Mouse (Mus musculus): ENCODE measurements around the gene P2rx7.

Gene P2rx7

DNA sequence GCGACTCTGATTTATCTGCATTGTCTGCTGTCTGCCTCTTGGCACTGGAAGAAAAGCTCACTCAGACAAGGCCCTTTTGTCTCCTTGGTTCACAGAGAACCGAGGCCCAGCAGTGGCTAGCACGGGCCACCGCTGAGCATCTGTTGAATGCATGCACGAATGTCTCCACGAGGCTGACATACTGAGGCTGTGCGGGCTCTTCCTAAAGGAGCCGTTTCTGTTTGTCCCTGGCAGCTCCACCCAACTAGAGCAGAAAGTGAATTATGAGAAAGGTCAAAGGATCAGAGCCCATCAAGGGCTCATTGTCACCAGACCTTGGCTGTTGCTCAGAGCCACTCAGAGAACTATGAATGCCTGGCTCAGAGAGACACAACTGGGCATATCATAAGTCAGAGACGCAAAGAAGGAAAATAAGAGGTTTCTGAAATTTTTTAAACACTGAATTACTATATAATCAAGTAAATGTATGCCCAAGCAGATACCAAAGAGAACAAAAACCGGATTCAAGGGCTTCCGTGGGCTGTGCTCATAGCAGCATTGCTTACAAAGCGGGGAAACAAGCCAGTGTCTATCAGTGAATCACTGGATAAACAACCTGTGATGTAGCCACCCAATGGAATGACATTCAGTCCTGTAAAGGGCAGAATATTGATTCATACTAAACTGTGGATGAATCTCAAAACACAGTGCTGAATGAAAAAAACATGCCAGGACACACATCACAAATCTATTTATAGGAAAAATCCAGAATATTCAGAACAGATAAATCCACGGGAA, 49.9 kb downstream of the P2rx7 start:
- peak; percentile 48 for DNase-seq (ENCODE audit: low spot score)

DNA sequence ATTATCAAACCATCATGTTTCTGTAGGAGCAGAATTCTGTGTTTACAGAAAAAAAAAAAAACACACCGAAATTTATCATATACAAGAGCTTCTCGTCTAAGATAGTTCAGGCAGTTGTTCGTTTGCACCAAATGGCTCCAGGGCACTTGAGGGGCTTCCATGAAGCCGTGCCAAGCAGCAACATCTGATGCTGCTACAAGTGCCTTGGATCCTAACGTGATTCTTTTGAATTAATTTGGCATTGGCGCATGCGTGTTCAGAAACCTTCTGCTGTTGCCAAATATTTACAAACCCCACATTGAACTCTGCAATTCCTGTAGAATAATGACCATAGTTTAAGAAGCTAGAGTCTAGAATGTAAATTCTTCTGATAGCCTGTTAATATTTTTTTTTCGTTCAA, 51.8 kb downstream of the P2rx7 start:
- no peak for DNase-seq (ENCODE audit: low spot score)

DNA sequence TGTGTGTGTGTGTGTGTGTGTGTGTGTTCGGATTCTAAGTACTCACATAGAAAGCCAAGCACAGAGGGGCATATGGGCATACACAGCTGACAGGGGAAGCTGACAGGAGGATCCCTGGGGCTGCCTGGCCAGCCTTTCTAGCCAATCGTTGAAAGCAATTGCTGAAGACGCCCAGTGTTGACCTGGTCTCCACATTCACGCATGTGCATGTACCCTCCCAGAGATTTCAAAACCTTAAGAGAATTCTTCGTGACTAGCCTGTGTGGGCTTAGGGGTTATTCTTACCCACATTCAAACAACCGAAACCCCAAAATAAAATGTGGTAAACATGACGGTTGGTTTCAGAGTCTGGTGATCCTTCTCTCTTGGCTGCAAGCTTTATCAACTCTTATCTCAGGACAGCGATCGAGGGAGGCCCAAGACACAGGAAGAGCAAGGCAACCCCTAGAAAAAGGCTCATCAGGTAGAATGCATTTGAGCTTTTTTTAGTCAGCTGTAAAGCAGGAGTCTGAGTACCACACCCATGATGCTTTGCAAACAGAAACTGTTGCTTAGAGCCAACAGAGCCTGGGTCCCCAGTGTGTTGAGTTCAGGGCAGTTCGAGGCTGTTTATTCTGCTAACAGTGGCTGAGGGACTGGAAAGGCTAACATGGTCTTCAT, 54.5 kb downstream of the P2rx7 start:
- no peak for DNase-seq (ENCODE audit: low spot score)

DNA sequence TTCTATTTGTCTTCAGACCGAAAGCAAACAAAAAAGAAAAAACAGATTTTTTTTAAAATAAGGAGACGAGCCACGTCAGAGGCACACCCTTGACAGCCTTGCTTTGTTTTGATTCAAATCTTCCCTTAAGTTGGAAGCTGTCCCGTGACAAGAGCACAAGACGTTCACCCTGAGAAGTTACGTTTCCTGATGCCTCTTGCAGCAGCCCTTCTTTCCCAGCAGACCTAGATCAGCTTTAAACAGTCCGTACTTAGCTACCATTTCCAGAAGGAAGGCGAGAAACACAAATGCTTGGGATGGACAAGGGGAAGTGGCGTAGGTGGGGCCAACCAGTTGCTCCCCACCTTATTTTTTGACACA, 55.0 kb downstream of the P2rx7 start:
- DNase-seq (ENCODE audit: low spot score), result no peak

DNA sequence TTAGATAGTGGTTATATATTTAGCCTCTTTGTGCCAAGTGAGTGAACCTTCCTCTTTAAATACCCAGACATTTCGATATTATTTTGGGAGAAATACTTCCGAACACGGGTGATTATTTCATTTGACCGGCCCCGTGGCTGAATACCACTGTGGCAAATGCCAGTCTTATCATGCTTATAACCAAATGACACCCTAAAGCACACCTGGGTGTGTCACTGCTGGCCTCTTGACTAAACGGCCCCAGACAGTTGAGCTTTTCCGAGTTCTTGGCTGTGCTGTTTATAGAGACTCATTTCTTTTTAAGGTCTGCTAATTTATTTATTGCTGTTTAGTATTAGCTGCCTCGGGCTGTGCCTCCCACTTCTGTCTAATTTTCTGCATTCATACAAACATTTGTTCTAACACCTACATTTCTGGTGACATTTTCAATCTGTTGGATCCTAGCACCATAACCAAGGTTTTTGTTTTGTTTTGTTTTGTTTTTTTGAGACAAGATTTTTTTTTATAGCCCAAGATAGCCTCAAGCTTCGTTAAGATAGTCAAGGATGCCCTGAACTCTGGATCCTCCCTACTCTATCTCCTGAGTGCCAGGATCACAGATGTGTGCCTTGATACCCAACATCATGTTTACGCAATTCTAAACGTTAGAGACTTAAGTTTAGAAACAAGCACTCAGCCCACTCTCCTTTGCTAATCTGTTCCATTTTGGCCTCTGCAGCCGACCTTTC, 56.6 kb downstream of the P2rx7 start:
- no peak for DNase-seq (ENCODE audit: low spot score)

DNA sequence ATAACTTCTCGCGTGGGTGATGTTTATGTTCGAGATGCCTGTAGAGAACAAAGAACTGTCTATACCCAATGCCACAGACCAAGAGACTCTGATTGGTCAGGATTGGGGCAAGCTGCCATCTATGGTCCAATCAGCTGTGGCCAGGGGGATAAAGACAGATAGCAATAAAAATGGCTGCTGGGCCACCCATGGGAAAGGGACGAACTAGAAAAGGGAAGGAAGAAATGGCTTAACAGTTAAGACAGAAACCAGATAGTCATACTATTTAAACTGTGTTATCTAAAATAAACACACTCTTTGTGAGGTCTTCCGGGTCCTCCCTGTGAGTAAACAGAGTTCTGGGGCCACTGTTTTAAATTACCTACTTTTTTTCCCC, 57.1 kb downstream of the P2rx7 start:
- DNase-seq (ENCODE audit: low spot score), result no peak

DNA sequence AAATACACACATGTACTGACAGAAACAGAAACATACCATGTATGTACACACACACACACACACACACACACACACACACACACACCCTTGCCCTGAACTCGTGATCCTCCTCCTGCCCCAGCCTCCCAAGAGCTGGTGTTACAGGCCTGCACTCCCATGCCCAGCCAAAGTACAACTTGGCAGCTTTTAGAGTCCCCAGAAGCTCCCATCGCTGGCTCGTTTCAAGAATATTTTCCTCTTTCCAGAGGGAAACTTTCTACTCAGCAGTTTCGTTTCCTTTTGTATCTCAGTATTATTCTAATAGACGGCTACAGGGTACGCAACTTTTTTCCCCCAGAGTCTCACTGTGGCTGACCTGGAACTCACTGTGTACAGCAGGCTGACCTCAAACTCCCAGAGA, 58.4 kb downstream of the P2rx7 start:
- no peak for DNase-seq (ENCODE audit: low spot score)

DNA sequence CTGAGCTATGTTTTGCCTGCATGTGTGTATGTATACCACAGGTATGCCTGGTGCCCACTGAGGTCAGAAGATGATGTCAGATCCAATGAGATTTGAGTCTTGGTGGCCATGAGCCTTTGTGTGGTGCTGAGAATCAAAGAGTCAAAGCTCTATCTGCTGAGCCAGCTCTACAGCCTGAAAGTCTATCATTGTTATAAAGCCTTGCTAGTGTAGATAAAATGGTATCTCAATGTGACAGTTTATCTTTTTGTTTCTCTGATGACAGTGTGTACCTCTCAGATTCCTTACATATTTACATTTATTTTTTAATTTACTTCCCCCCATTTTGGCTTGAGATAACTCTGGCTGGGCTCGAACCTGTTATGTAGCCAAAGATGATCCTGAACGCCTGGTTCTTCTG, 59.9 kb downstream of the P2rx7 start:
- no peak for DNase-seq (ENCODE audit: low spot score)

DNA sequence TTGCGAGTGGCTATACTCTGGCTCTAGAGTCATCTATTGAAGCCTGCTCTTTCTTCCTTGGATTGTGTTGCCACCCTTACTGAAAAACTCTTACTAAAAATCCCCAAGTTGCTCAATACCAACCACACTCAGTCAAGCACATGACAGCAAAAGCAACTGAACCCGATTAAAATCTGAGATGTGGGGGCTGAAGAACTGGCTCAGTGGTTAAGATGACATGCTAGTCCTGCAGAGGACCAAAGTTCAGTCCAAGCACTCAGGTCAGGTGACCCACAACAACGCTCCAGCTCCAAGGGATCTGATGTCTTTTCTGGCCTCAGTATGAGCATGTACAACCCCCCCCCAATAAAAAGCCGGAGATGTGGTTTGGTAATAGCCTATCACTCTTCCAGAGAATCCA, 60.9 kb downstream of the P2rx7 start:
- DNase-seq (ENCODE audit: low spot score), result no peak

DNA sequence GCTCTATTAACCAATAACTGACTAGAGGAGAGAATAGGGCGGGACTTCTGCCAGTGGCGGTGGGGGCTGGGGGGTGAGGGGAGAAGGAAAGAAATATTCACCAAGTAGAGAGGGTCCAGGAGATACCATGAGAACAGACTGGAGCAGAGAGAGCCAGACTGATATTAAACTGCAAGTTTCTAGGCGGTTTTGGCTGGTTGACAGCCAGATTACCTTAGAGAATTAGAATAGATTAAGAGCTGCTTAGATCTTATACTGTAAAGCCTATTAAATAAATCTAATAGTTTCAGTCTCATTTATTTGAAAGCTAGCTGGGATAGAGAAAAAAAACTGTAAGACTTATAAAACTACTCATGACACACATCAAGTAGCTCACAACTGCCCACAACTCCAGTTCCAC, 61.5 kb downstream of the P2rx7 start:
- no peak for DNase-seq (ENCODE audit: low spot score)

DNA sequence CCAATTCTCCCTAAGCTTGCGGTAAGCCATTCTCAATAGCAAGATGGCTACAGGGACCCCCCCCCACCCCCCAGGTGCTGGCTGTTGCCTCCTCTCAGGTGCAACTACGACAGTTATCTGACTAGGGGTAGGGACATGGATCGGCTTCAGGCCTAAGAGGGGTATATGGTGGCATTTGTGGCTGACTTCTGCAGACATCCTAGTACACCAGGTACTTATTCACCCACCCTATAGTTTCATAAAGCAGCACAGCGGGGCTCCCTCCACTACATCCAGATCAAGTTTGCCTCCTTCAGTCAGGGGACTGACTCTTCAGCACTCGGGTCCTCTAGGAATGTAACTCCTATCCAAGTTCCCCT, 63.2 kb downstream of the P2rx7 start:
- no peak for DNase-seq (ENCODE audit: low spot score)

DNA sequence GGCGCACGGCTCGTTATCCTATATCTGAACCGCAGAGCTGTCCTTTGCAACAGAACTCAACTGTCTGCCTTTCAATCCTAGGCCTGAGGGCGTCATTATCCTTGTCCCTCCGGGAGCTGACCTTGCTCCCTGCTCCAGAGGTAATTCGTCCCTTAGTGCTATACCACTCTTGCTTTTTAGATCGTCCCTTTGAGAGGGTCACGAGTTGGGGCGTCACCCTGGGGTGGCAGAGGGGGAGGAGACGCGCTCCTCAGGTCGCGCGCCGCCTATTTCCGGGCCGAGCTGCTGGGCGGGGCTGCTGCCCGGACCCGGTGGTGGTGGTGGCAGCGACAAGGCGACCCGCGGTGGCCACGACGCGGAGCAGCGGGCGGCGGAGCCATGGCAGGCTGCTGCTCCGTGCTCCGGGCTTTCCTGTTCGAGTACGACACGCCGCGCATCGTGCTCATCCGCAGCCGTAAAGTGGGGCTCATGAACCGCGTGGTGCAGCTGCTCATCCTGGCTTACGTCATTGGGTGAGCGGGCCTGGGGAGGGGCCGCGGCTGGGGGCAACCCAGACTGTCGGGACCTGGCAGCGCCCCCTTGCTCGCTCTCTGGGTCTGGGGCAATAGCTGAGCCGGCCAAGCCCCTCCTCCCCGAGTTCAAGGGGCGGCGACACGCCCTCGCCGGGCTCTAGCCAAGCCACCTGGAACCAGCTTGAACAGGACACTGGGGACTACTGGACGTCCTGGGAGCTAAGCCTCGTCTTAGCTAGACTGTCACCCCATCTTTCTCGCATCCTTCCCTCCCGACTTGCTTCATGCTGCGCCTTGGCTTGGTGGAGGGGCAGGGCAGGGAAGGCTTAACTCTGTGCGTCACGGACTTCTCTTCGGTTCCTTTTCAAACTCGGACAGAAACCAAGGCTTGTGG, 63.8 kb downstream of the P2rx7 start, which contains the start of gene P2rx4:
Gene P2rx4, plus strand, starts transcription at position 269 of the 906 bp plus-strand sequence.
- peak; percentile 85 for DNase-seq (ENCODE audit: low spot score)

DNA sequence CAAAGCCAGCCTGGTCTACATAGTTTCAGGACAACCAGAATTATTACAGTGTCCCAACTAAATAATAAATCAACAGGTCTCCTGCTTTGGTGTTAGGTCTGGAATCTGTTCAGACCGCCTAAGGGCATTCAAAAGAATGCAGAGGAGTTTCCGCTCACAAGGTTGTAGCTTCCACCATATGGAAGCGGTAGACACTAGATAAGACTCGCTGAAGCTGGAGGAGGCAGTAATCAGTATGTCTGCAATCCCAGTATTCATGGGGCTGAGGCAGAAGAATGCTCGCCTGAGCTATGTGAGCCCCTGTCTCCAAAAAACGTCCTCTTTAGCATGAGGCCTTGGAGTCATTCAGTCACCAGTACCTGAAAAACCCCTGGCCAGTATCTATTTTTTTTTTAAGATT, 65.1 kb downstream of the P2rx7 start:
- DNase-seq (ENCODE audit: low spot score), result no peak

DNA sequence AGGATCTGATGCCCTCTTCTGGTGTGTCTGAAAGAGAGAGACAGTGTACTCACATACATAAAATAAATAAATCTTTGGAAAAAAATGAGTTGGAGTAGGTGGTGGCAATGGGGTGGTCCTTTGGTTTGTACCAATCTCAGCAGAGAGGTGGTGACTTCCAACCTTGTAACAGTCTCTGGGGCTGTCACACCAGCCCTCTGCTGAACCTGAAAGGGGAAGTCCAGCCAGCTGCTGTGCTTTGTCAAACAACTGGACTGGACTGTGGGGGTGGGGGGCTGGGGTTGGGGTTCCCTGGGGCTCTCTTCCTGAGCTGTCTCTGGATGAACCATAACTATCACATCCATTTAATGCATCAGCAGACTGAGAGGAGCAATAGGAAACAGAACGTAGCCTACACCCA, 72.0 kb downstream of the P2rx7 start:
- no peak for DNase-seq (ENCODE audit: low spot score)

DNA sequence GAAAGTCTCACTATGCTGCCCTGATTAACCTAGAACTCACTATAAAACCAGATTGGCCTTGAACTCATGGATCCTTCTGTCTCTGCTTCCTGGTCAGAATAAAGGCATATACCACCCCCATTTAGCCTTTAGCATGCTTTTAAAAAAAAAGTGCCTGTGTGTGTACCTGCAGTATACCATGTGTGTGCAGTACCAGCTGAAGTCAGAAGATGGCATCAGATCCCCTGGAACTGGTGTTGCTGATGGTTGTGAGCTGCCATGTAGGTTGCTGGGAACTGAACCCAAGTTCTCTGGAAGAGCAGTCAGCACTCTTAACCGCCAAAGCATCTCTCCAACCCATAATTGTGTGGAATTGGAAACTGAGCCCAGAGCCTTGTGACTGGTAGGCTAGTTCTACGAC, 73.1 kb downstream of the P2rx7 start:
- no peak for DNase-seq (ENCODE audit: low spot score)

DNA sequence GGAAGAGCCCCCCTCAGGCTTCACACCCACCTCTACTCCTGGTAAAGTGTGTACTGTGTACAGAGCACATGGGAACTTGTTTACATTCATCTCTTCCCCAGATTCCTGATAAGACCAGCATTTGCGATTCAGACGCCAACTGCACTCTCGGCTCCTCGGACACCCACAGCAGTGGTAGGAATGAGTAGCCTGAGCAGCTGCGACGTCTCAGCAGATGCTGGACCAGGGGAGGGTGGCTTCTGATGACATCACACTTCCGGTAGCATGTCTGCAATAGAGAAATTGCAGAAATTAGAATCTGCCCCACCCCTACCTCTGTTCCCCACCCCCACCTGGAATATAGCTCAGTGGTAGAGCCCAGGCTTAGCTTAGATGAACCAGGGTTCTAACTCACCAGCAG, 74.7 kb downstream of the P2rx7 start:
- DNase-seq (ENCODE audit: low spot score), result no peak

DNA sequence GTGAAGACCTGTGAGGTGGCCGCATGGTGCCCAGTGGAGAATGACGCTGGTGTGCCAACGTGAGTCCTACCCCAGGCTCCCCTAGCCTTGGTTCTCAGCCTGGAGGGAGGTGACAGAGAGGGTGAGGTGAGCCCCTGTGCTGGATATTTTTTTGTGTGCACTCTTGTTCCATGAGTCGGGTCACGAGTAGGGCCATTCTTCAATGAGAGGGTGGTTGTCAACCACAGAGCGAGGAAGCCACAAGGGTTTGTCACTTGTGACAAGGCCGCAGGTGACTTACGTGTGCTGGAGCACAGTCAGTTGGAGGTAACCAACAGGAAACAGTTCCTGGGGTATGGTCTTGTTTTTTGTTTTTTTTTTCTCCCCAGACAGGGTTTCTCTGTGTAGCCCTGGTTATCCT, 75.5 kb downstream of the P2rx7 start:
- DNase-seq (ENCODE audit: low spot score), result no peak

DNA sequence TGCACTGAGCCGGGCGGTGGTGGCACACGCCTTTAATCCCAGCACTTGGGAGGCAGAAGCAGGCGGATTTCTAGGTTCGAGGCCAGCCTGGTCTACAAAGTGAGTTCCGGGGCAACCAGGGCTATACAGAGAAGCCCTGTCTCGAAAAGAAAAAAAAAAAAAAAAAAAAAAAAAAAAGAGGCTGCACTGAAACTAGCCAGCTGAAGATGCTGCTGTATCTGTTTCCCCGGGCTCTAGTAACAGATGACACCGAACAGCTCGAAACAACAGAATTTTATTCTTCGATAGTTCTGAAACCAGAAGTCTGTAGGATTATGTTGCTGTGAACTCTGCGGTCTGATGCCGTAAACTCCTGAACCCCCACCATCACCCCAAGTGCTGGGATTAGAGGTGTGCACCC, 81.7 kb downstream of the P2rx7 start:
- no peak for DNase-seq (ENCODE audit: low spot score)

DNA sequence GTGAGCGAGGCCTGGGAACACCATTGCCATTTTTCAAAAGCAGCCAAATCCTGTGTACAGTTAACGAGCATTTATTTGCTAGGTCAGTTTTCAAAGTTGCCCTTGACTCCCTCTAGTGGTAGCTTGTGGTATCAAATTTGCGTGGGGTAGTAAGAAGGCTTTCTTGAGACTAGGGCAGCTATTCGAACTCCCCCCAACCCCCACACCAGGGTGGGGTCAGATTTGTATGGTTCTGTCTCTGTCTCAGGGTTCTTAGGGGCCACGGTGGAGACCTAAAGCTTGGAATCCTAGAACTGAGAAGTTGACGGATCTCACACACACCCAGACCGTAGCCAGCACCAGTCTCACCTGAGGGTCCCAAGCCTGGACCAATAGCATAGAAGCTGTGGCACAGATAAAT, 82.4 kb downstream of the P2rx7 start:
- peak; percentile 78 for DNase-seq (ENCODE audit: low spot score)

DNA sequence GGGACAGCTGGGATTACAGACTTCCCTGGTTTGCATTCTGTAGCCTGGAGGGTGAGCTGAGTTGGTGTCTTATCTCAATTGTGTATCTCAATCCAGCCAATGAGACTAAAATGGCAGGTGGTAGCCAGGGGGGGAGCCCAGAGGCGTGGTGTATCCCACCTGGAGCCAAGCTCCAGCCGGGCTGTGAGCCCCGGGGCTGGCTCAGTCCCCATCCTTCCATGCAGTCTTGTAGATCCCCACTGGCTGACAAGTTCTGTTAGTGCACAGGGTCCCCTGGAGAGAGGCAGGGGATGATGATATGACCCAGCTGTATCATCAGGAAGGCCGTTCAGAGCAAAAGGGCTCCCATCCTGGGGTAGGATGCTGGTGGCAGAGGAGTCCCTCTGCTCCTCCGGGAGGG, 82.9 kb downstream of the P2rx7 start:
- no peak for DNase-seq (ENCODE audit: low spot score)

DNA sequence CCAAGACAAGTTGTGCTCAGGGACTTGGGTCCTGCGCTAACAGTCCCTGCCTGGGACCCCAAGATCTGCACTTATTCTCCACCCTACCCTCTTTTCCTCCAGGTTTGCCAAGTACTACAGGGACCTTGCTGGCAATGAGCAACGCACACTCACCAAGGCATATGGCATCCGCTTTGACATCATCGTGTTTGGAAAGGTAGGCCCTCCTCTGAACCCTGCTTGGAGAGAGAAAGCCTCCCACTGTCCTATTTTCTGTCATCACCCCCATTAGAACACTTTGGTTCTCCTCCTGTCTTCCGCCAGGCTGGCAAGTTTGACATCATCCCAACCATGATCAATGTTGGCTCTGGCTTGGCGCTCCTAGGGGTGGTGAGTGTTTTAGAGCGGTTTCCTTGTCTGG, 83.4 kb downstream of the P2rx7 start:
- no peak for DNase-seq (ENCODE audit: low spot score)

DNA sequence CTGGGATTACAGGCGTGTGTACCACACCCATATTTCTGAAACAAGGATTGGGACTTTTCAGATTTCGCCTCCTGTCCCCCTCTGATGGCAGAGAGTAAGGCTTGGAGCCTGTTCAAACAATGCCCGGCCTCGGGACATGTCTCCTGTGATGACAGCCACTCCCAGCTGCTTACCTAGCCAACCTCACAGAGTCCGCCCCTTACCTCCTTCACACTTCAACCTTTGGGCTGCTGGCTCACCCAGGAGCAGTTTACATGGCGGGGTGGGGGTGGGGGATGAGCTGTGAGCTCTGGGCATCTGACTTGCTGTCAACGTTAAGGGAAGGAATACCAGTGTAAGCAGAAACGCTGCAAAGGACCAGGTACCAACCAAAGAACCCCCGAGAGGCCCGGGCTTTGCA, 87.1 kb downstream of the P2rx7 start:
- DNase-seq (ENCODE audit: low spot score), result no peak
